Mouse (Mus musculus): ENCODE data around the gene Zic5.

The Zic5 gene

DNA sequence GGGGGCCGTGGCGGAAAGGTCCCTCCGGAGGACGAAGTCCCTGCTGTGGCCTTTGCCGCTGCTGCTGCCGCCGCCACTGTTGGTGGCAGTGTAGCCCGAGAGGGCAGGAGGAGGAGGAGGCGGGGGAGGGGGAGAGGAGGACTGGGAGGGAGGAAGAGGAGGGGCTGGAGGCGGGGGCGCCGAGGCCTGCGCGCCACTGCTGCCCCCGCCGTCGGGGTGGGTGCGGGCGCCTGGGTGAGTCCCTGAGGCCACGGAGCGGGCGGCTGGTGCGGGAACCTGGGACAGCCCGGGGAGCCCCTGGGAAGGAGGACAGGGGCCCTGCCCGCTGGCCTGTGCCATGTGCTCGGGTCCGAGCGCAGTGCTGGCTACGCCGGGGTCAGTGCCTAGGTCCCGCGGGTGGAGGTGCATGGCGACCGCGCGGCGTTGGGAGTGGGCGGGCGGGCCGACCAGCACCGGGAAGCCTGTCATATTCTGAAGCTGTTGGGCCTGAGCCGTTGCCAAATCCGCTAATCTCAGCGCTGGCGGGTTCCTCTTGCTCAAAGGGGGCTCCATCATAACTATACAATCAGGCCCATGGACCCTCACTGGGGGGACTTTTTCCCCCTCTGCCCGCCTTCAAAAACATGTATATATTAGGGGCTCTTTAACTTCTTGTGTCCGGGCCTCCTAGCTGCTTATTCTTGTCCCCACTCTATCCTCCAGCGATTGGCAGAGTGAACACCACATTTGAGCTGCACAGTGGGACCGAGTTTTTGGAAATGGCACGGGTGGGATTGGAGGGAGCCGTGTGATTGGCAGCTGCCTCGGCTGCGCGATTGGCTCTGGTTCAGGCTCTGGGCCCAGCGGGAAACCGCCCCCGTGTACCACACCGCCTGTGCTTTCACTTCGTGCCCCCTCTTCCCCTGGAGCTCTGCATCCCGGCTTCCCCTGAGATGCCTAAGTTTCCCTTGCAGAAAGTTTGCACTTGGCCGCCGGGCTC lies at the start of gene Zic5:
TSS of gene Zic5 (minus strand) at position 915 of the 979 bp plus-strand sequence.
- DNase-seq (ENCODE audit: low spot score in 2 of 2): no peak

DNA sequence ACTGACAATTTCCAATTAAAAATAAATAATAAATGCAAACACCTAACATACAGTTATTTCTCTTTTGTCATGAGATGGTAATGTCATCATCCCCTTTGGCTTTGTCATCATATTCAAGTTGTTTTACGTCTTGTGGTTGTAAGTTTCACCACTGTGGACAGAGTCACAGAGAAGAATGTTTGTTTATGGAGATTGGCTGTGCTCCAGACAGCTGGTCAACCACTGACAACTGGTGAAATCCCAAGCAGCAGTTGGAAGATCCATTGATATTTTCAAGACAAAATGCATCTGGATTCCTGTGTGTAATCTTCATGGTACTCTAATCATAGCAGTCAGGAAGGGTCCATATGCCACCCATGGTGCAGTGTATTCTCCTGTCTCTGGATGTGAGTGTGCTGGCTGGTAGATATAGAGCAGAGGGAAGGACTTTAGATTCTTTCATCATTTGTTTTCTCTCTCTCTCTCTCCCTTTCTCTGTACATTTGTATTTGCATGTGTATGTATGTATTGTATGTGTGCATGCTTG lies 48.1 kb upstream of the Zic5 start:
- no peak for DNase-seq (ENCODE audit: low spot score in 2 of 2)

DNA sequence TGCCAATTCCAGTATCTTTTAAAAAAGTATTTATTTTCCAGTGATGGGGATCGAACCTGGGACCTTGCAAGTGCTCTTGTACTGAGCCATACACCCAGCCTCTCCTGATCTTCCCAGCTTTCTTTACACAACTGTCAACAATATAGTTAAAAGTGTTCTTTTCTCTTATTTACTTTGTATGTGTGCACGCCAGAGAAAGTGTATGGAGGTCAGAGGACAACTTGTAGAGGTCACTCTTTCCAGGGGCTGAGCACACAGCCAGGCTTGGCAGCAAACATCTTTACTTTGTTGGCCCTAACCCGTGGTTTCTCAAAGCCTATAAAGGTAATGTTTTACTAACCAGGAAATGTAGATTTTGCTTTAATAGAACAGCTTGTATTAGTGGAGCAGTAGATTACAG lies 46.0 kb upstream of the Zic5 start:
- DNase-seq (ENCODE audit: low spot score in 2 of 2): no peak

DNA sequence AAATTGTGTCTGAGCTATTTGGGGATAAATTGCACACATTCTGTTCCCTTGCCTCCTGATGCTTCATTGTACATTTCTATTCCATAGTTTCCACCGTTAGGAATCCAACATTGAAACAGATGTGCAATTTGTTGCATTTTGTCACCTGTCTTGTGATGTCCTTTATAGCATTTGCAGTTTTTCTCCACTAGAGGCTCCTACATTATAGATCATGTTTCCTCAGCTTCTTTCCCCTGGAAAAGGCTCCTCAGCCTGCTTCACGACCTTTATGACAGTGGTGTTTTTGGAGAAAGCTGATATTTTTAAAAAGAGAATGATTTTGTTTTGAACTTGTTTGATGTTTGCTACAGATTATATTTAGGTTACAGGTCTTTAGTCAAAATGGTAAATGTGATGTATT lies 43.6 kb upstream of the Zic5 start:
- DNase-seq (ENCODE audit: low spot score in 2 of 2): no peak

DNA sequence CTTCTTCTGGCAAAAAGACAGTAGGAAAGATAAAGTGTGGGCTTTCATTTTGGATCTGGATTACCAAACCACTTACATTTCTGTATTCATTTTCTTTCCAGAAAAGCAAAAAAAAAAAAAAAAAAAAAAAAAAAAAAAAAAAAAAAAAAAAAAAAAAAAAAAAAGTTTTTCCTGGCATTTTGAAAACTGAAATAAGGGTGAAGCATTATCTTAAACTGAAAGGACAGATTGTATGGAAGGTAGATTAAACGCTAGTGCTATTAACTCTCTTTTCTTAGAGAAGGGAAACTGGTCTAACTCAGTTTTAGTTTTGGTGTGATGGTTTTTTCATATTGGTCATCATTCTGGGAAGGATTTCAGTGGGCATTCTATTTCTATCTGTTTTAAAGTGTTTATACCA lies 26.5 kb upstream of the Zic5 start:
- no peak for DNase-seq (ENCODE audit: low spot score in 2 of 2)

DNA sequence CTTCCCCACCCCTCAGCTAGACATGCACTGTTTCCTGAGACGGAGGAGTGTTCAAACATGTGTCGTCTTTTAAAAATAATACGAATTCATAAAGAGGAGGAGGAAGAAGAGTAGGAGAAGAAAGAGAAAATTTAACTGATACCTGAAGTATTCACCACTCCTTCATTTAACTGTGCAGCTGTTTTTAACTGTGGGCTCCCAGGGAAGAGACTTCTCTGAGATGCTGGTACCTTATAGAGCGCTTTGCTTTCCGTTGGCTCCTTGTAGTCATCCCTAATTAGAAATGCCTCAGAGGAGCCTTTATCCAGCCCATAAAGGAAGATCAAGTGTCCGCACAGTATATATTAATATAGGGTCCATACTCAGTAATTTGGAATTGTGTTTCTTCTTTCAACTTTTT lies 26.0 kb upstream of the Zic5 start:
- no peak for DNase-seq (ENCODE audit: low spot score in 2 of 2)

DNA sequence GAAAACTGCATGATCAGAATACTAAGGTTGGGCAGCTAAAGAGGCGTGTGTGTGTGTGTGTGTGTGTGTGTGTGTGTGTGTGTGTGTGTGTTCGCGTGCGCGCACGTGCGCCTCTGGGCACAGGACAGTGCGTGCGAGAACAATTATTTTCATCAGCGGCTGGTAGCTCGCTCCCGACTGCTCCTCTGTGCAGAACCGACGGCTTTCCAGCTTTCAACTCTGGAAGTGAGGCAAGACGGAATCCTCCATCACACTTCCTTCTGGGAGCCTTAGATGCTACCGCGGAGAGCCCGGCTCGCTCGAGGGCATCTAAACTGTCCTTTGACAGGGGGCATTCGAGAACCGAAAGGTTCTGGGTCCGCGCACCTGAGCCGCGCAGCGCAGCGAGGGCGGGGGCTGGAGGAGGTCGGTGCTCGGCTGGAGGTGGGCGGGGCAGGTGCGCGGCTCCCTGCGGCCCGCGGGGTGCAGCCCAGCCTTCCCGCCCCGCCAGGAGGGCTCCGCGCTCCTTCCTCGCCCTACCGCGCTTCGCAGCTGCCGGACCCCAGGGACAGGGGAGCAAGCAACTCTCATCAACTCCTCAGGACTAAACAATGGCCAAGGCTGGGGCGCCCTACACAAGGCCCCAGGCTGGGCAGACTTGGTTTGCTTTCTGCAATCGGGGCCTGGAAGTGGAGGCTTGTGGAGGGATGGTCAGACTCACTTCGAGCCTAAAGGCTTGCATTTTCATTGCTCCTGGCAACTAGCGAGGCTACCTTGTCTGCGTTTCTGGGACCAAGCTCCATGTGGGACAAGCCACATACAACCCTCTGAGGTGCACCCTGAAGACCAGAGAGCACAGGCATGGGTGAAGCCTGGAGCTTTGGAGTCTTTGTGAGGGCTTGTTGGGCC lies 25.2 kb upstream of the Zic5 start, which contains the start of gene Gm10837:
TSS of gene Gm10837 (plus strand) at position 146 of the 888 bp plus-strand sequence.
- no peak for DNase-seq (ENCODE audit: low spot score in 2 of 2)

DNA sequence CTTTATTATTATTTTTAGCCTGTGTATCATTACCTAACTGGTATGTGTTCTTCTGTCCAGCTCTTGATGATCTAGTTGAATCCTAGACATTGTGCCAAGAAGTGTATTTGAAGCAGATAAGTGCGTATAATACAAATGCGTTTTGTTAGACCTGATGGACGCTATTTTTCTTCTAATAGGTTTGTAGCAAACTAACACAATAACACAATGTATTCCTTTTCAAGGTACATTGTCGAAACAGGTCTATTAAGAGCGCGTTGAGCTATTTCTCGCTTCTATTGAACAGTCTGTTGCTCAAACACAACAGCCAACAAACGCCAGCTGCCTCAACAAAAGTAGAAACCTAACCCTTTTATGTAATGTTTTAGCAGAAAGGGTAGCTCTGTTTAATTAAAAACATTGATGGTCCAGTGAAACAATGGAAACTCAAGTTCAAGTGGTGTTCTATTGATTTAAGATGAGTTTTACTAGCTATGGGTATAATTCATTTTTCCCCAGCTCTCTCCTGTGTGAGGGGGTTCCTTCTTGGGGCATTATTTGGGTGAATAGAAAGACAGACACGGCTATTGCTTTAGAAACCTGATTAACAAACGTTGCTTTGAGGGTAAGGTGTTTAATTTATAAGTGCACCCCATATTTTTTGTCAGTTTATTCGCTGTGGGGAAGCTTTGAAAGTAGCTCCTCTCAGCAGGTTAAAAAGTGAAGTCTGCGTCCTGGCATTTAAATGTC lies 24.4 kb upstream of the Zic5 start:
- no peak for DNase-seq (ENCODE audit: low spot score in 2 of 2)

DNA sequence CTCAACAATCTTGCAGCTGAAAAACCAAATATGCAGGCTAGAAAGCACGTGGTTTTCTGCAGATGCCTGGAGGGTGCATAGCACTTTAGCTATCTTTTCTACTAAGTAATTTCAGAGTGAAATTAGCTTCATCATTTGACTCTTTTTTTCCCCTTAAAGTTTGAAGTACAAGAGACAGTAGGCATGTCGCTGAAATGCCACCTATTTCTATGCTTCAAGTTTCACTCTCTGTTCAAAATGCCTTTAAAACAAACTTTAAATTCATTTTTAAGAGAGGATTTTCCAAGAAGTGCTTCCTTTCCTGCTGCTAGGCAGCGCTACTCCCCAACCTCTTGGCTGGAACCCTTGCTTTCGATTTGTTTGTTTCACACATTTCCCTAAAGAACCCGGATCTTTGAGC lies 23.6 kb upstream of the Zic5 start:
- DNase-seq (ENCODE audit: low spot score in 2 of 2): no peak

DNA sequence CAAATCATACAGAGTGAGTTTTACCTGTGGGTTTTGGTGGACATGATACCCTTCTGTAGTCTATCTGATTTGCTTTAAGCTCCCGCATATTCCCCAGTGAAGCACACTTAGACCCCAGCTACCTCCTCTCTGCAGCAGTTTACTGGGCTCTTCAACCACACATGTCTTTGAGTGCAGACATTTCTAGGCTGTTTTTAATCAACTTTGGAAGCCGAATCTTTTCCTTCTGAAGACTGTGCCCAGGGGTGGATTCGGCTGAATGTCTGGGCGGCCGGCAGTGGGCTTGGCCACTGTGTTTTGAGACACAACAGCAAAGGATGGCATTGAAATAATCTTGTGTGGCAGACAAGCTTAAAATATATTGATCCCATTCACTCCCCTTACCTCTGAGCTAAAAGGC lies 21.9 kb upstream of the Zic5 start:
- no peak for DNase-seq (ENCODE audit: low spot score in 2 of 2)

DNA sequence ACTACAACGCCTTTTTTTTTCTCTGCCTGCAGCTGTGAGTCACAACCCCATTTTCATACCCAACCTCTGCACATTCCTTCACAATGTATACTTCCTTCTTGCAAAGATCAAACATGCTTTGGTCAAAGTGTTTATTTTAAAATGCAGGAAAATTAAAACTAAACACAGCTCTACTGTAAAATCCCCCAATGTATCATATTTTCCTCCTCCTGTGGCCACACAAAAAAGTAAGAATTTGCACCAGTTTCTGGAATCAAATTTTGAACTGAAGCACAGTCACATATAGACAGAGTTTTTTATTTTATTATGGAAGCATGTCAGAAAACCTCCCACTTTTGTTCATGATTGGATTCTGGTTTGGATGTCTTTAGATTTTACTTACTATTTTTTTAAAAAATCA lies 21.1 kb upstream of the Zic5 start:
- no peak for DNase-seq (ENCODE audit: low spot score in 2 of 2)

DNA sequence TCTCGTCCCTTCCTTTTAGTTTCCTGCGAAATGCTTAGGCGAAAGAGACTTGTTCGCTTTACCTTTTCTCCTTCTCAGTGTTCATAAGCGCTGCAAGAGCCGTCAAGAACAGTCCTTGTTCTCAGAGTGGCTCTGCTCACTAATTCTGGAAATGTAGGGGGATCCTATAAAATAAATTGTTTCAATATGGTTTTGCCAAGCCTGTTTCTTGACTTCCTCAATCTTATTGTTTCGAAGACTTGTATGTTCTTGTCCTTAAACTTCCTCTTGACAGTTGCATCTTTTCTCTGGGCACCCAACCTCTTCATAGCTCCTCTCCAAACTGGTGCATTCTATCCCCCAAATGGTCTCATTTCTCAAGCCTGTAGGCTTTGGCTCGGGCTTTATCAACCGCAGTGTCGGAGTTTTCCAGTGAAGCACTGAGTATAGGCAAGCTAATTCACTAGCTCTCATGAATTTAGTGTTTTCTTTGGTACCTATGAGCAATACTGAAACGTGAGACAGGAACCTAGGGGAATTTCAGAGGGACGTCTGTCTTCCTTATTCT lies 20.2 kb upstream of the Zic5 start:
- DNase-seq (ENCODE audit: low spot score in 2 of 2): no peak

DNA sequence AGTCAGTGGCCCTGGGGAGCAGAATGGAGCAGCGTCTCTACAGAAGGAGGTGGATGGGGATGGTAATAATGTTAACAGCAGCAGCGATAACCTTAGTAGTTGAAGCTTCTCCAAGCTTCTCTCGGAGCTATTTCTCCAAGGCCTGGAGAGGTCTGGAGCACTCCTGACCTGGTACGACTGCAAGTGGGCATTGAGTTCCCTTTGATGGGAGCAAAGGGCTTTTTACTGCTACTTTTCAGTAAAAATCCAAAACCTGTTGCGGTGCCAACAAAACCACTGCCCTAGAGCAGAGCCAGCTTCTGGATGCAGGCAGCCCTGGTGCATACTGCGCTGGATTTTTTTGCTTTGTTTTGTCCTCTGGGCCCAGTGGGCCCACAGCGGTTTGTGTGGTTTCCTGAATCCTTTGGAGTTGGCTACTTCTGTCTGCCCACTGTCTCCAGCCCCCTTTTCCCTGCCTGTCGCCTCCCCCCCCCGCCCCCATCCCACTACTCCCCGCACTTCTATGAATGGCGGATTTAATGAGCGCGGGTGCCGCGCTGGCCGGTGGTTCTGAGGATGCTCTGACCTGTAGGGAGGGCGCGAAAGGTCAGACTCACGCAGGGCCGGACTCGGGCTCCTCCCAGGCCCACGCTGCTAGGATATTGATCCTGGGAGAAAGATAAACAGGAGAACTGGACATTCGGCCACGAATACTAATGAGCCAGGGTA lies 19.5 kb upstream of the Zic5 start:
- DNase-seq (ENCODE audit: low spot score in 2 of 2): no peak

DNA sequence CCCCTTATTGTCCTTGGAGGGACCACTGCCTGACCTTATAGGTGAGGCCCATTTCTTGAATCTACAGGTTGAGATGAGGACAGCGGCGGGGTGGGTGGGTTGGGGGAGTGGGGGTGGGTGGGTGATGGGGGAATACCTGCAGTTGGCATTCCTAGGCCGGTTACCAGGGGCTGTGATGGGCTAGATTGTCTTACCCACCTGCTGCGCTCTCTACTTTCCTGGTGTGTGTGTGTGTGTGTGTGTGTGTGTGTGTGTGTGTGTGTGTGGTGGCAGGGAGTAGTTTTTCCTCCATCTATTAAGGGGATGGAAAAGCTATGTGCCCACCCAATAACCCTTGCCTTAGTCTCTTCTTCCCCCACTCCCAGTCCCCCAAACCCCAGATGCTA lies 19.0 kb upstream of the Zic5 start:
- no peak for DNase-seq (ENCODE audit: low spot score in 2 of 2)

DNA sequence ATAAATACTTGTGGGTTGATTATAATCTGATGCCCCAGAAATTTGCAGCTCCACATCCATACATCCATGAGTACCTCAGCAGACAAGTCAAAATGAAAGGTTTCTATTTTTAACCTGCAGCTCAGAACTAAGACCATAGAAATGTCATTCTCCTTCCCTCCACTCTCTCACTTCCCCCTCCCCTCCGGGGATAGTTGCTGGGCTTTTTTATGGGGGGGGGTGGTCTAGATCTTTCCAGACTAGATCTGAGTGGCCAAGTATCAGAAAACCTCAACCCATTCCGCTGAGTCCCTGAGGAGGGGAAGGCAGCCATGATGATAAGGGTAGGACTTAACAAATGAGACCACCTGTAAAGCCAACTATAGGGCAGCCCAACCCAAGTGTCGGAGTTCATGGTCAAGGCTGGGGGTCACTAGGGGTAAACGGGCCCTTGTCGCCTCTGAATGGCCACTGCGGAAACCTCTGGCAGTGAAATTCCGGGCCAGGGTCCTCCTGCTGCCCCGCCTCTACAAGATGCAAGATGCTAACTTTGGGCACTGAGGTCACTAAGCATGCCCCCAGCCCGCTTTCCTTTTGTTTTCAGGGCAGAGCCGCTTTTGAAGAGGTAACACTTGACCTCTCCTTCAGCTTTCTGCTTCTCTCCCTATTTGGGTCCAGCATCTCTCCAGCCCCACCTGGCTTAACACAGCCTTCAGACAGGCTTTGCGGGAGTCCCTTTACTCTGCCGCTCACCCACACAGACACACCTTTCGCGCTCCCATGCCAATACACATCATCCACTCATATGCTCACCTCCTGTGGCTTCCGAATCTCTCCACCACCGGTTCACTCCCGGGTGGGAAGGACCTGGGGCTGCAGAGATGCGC lies 18.3 kb upstream of the Zic5 start:
- no peak for DNase-seq (ENCODE audit: low spot score in 2 of 2)

DNA sequence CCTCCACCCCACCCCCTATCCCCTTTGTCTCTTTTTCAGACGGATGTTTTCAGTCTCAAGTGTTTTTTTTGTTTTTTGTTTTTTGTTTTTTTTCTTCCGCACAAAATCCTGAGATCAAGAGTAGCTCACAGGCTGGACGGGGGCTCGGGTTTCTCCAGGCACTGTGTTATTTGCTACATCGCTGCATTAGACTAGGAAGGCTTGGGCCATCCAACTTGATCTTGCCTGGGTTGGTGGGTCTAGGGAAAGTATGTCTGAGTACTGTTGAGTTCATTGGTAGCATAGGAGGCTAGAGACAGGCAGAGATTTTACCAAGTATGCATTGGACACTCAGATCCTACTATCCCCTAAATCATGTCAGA lies 17.5 kb upstream of the Zic5 start:
- DNase-seq (ENCODE audit: low spot score in 2 of 2): no peak

DNA sequence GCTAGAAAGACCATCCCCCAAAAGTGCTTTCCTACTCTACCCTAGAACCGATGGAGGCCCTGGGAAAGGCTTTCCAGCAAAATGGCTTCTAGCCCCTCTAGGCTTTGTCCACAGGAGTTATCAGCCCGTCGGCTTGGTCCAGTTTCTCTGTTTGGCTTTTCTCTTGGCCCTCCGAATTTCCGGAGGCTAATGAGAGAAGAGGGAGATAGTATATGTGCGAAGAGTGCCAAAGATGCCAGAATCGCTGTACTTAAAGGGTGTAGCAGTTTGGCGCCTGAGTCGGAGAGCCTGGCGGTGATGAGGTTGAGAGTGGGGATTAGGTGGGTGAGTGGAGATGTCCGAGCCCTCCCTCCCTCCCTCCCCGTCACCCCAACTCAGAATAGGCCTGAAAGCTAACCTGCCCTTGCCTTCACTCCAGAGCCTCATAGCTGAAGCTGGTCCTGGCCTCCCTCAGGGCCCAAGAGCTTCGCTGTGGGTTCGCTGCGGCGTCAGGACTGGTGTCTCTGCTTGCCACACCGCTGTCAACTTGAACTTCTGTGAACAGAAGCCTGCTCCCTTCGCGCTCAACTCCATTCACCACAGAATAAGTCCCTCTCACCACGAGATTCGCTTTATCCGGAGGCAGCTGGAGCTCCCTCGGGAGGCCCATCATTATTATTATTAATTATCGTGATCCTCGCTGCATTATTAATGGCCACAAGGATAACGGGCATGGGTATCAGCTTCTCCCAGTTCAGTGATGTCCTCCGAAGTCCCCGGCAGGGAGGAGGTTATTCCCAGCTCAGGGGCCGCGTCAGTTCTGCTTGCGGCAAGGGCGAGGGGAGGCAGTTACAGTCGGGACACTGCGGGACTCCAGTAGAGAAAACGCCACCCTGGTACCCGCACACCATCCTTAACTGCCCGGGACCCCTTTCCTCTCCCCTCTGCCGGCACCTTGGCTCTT lies 16.9 kb upstream of the Zic5 start:
- DNase-seq (ENCODE audit: low spot score in 2 of 2): no peak

DNA sequence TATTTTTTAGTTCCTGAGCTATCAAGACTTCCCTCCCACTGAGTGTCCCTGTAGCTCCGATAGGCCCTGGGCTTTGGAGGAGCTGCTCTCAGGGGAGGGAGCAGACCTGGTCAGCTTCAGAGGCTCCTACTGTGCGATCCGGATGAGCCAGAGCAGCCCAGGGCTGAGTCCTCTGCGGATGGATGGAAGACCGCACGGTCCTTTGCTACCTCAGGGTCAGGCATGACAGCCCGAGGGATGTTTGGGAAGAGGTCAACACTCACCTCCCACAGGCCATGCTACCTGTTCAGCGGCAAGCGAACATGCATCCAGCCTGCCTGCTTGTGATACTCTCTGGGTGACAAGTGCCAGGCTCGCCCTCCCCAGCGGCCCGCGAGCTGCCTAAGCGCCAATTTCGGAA lies 15.7 kb upstream of the Zic5 start:
- no peak for DNase-seq (ENCODE audit: low spot score in 2 of 2)

DNA sequence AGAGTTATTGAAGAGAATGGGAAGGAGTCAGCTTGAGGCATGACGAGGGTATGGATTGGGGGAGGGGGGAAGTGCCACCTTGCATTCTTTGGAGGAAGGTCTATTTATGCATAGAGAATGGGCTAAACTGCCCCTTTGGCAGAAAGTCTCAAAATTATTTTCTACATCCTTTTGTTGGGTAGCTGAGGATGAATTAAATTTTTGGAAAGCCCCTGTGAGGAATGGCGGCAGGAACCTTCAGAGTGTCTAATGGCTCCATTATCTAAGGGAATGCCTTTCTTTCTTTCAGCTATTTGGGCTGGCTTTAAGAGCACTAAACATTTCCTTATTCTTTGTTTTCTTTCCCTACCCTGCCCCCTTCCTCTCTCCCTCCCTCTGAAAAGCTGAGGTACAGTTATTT lies 14.9 kb upstream of the Zic5 start:
- no peak for DNase-seq (ENCODE audit: low spot score in 2 of 2)

Data from left cerebral cortex, adult 9 months (tissue).